Mouse (Mus musculus): ENCODE data around the gene Lmf2. TPM values are rescaled to one million over a fixed set of nuclear protein-coding genes. Genes with fewer than 3 reads are reported as not detected.

Lmf2 gene
- polyA plus RNA-seq, 1 experiment from 2014 or later, result 26.8 TPM

- H3K27me3 ChIP-seq (ENCODE audit: control insufficient read depth, insufficient read depth, low read length), result peaks cover 29% of the 10 kb centered on the region
- peaks cover 4% of the 10 kb centered on the region for H3K4me1 ChIP-seq (replicated peaks; ENCODE audit: control insufficient read depth, insufficient read depth, low read length)
- no peak for DNase-seq (ENCODE audit: low spot score)
- WGBS, result 61% methylated on average over 9 of the region's 9 CpGs
- peak overlapping the region; percentile 88 for H3K9ac ChIP-seq (ENCODE audit: low read depth, low read length)
- ATAC-seq (ENCODE audit: low FRiP score), result no peak
- H3K9me3 ChIP-seq (ENCODE audit: control insufficient read depth, low read length), result no peaks in the 10 kb centered on the region
- H3K4me2 ChIP-seq (replicated peaks; ENCODE audit: low read depth, low read length), result peak overlapping the region; percentile 88
- peaks cover 8% of the 10 kb centered on the region; the same call in 1 of the 2 replicates for H3K36me3 ChIP-seq (ENCODE audit: control insufficient read depth, insufficient read depth, low read length)
- 0 out of 2 replicates have a peak overlapping the region, but pooled peaks have one; percentile 89 for H3K27ac ChIP-seq (ENCODE audit: low read depth, low read length)
- H3K4me3 ChIP-seq (ENCODE audit: low read depth, low read length), result peak overlapping the region; percentile 65
These were observed 18.9 kb upstream of the Lmf2 start for GRCm38 (mm10) chr15:89374340-89374739.

- no peaks in the 10 kb centered on the region for H3K9me3 ChIP-seq (ENCODE audit: control insufficient read depth, low read length)
- H3K9ac ChIP-seq (ENCODE audit: low read depth, low read length), result peak within 1 kb of the TSS; percentile 88
- peak; percentile 98 for DNase-seq (ENCODE audit: low spot score)
- peak within 1 kb of the TSS; percentile 88 for H3K4me2 ChIP-seq (replicated peaks; ENCODE audit: low read depth, low read length)
- H3K27me3 ChIP-seq (ENCODE audit: control insufficient read depth, insufficient read depth, low read length), result peaks cover 23% of the 10 kb centered on the region
- peak within 1 kb of the TSS; percentile 89 for H3K27ac ChIP-seq (ENCODE audit: low read depth, low read length)
- peaks cover 8% of the 10 kb centered on the region; the same call in 1 of the 2 replicates for H3K36me3 ChIP-seq (ENCODE audit: control insufficient read depth, insufficient read depth, low read length)
- ATAC-seq (ENCODE audit: low FRiP score), result peak; percentile 82
- H3K4me3 ChIP-seq (ENCODE audit: low read depth, low read length), result peak within 1 kb of the TSS; percentile 65
- H3K4me1 ChIP-seq (replicated peaks; ENCODE audit: control insufficient read depth, insufficient read depth, low read length), result peaks cover 4% of the 10 kb centered on the region; the same call in 1 of the 2 replicates
- whole genome bisulfite sequencing, result under 1% methylated on average over 42 of the region's 42 CpGs
These were observed 18.3 kb upstream of the Lmf2 start, which contains the start of gene Sco2 for GRCm38 (mm10) chr15:89373762-89374248. TSS of gene Sco2 (minus strand) at chr15:89373846.

GRCm38 (mm10) chr15:89373027-89373761 is 17.7 kb upstream of the Lmf2 start:
- Histone ChIP-seq H3K36me3 (ENCODE audit: control insufficient read depth, insufficient read depth, low read length) (peaks cover 11% of the 10 kb centered on the region; the same call in 1 of the 2 replicates), H3K9me3 (ENCODE audit: control insufficient read depth, low read length) (no peaks in the 10 kb centered on the region), H3K4me3 (ENCODE audit: low read depth, low read length) (peak overlapping the region; percentile 65), H3K9ac (ENCODE audit: low read depth, low read length) (peak overlapping the region; percentile 88), H3K4me1 (replicated peaks; ENCODE audit: control insufficient read depth, insufficient read depth, low read length) (peaks cover 4% of the 10 kb centered on the region; the same call in 1 of the 2 replicates), H3K27me3 (ENCODE audit: control insufficient read depth, insufficient read depth, low read length) (peaks cover 17% of the 10 kb centered on the region), H3K27ac (ENCODE audit: low read depth, low read length) (peak overlapping the region; percentile 89), H3K4me2 (replicated peaks; ENCODE audit: low read depth, low read length) (peak overlapping the region; percentile 88)
- WGBS, result 3% methylated on average over 35 of the region's 35 CpGs
- ATAC-seq (ENCODE audit: low FRiP score) (peak; percentile 81), DNase-seq (ENCODE audit: low spot score) (peak; percentile 85)

- H3K27ac ChIP-seq (ENCODE audit: low read depth, low read length), result no peak overlapping the region
- no peaks in the 10 kb centered on the region for H3K9me3 ChIP-seq (ENCODE audit: control insufficient read depth, low read length)
- H3K4me3 ChIP-seq (ENCODE audit: low read depth, low read length), result peak overlapping the region; percentile 65; the same call in 1 of the 2 replicates
- ATAC-seq (ENCODE audit: low FRiP score), result no peak
- 86% methylated on average over 7 of the region's 7 CpGs for WGBS
- peak overlapping the region; percentile 88; the same call in 1 of the 2 replicates for H3K9ac ChIP-seq (ENCODE audit: low read depth, low read length)
- H3K27me3 ChIP-seq (ENCODE audit: control insufficient read depth, insufficient read depth, low read length), result peaks cover 10% of the 10 kb centered on the region
- no peak for DNase-seq (ENCODE audit: low spot score)
- peaks cover 4% of the 10 kb centered on the region; the same call in 1 of the 2 replicates for H3K4me1 ChIP-seq (replicated peaks; ENCODE audit: control insufficient read depth, insufficient read depth, low read length)
- H3K4me2 ChIP-seq (replicated peaks; ENCODE audit: low read depth, low read length), result no peak overlapping the region; the same call in 1 of the 2 replicates
- peaks cover 15% of the 10 kb centered on the region; the same call in 1 of the 2 replicates for H3K36me3 ChIP-seq (ENCODE audit: control insufficient read depth, insufficient read depth, low read length)
These were observed 17.1 kb upstream of the Lmf2 start for GRCm38 (mm10) chr15:89372536-89372935.

- H3K4me1 ChIP-seq (replicated peaks; ENCODE audit: control insufficient read depth, insufficient read depth, low read length), result peaks cover 4% of the 10 kb centered on the region; the same call in 1 of the 2 replicates
- 94% methylated on average over 13 of the region's 13 CpGs for WGBS
- H3K27me3 ChIP-seq (ENCODE audit: control insufficient read depth, insufficient read depth, low read length), result peaks cover 6% of the 10 kb centered on the region
- H3K27ac ChIP-seq (ENCODE audit: low read depth, low read length), result no peak overlapping the region
- no peak overlapping the region for H3K9ac ChIP-seq (ENCODE audit: low read depth, low read length)
- no peak overlapping the region for H3K4me2 ChIP-seq (replicated peaks; ENCODE audit: low read depth, low read length)
- ATAC-seq (ENCODE audit: low FRiP score) (no peak), DNase-seq (ENCODE audit: low spot score) (no peak)
- H3K9me3 ChIP-seq (ENCODE audit: control insufficient read depth, low read length), result no peaks in the 10 kb centered on the region
- H3K36me3 ChIP-seq (ENCODE audit: control insufficient read depth, insufficient read depth, low read length), result peaks cover 15% of the 10 kb centered on the region; the same call in 1 of the 2 replicates
- H3K4me3 ChIP-seq (ENCODE audit: low read depth, low read length), result no peak overlapping the region
These were observed 16.6 kb upstream of the Lmf2 start for GRCm38 (mm10) chr15:89372068-89372467.

GRCm38 (mm10) chr15:89365141-89365551 is 9.7 kb upstream of the Lmf2 start:
- Histone ChIP-seq H3K9me3 (ENCODE audit: control insufficient read depth, low read length) (no peaks in the 10 kb centered on the region), H3K27me3 (ENCODE audit: control insufficient read depth, insufficient read depth, low read length) (no peaks in the 10 kb centered on the region), H3K9ac (ENCODE audit: low read depth, low read length) (no peak overlapping the region), H3K4me2 (replicated peaks; ENCODE audit: low read depth, low read length) (no peak overlapping the region), H3K4me3 (ENCODE audit: low read depth, low read length) (no peak overlapping the region), H3K36me3 (ENCODE audit: control insufficient read depth, insufficient read depth, low read length) (peaks cover 20% of the 10 kb centered on the region), H3K4me1 (replicated peaks; ENCODE audit: control insufficient read depth, insufficient read depth, low read length) (no peaks in the 10 kb centered on the region), H3K27ac (ENCODE audit: low read depth, low read length) (no peak overlapping the region)
- ATAC-seq (ENCODE audit: low FRiP score), result no peak
- no peak for DNase-seq (ENCODE audit: low spot score)
- 92% methylated on average over 4 of the region's 4 CpGs for WGBS

GRCm38 (mm10) chr15:89363051-89363450 is 7.6 kb upstream of the Lmf2 start:
- 95% methylated on average over 7 of the region's 7 CpGs for WGBS
- Histone ChIP-seq H3K36me3 (ENCODE audit: control insufficient read depth, insufficient read depth, low read length) (peaks cover 13% of the 10 kb centered on the region), H3K4me3 (ENCODE audit: low read depth, low read length) (no peak overlapping the region), H3K9ac (ENCODE audit: low read depth, low read length) (no peak overlapping the region), H3K27ac (ENCODE audit: low read depth, low read length) (no peak overlapping the region), H3K4me2 (replicated peaks; ENCODE audit: low read depth, low read length) (no peak overlapping the region), H3K27me3 (ENCODE audit: control insufficient read depth, insufficient read depth, low read length) (no peaks in the 10 kb centered on the region), H3K9me3 (ENCODE audit: control insufficient read depth, low read length) (no peaks in the 10 kb centered on the region), H3K4me1 (replicated peaks; ENCODE audit: control insufficient read depth, insufficient read depth, low read length) (no peaks in the 10 kb centered on the region)
- DNase-seq (ENCODE audit: low spot score) (no peak), ATAC-seq (ENCODE audit: low FRiP score) (no peak)

GRCm38 (mm10) chr15:89358784-89359183 is 3.3 kb upstream of the Lmf2 start:
- 92% methylated on average over 3 of the region's 3 CpGs for WGBS
- H3K4me2 ChIP-seq (replicated peaks; ENCODE audit: low read depth, low read length), result no peak overlapping the region
- H3K4me1 ChIP-seq (replicated peaks; ENCODE audit: control insufficient read depth, insufficient read depth, low read length), result peaks cover 7% of the 10 kb centered on the region; the same call in 1 of the 2 replicates
- no peaks in the 10 kb centered on the region for H3K9me3 ChIP-seq (ENCODE audit: control insufficient read depth, low read length)
- H3K9ac ChIP-seq (ENCODE audit: low read depth, low read length), result no peak overlapping the region
- 0 out of 2 replicates have a peak, but pooled peaks cover 2% of the 10 kb centered on the region for H3K36me3 ChIP-seq (ENCODE audit: control insufficient read depth, insufficient read depth, low read length)
- H3K27me3 ChIP-seq (ENCODE audit: control insufficient read depth, insufficient read depth, low read length), result no peaks in the 10 kb centered on the region
- DNase-seq (ENCODE audit: low spot score) (no peak), ATAC-seq (ENCODE audit: low FRiP score) (no peak)
- no peak overlapping the region for H3K27ac ChIP-seq (ENCODE audit: low read depth, low read length)
- no peak overlapping the region for H3K4me3 ChIP-seq (ENCODE audit: low read depth, low read length)
